Mouse (Mus musculus): ENCODE data around the gene Fam234b.

The Fam234b gene

DNA sequence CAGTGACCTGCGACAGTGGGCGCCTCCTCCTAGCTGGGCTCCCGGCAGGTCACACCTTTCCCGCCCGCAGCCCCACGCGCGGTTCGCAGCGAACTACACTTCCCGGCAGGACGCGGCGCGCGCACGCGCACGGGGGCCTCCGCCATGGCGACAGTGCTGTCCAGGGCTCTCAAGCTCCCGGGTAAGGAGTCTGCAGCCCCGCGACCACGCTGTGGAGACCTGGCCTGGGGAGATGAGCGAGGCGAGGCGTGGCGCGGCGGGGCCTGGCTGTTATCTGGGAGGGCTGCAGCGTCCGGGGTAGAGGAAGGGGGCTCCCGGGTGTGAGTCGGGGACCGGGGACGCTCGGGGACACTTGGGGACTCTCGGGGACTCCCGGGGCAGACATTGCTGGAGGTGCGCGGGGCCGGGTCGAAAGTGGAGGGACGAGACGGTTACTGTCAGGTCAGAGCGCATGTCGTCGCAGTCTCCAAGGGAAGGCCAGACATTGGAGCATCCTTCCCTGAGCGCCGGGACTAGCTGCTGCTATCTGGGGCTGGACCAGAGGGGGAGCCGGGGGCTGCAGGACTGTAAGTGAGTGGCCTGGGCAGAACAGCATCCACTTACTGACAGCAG, at the start of gene Fam234b, which contains the start of gene Hebp1:
Fam234b (plus strand) TSS at position 57 of the 612 bp plus-strand sequence.
Hebp1 (minus strand) TSS at position 102 of the 612 bp plus-strand sequence.
- under 1% methylated on average over 52 of the region's 52 CpGs for WGBS

DNA sequence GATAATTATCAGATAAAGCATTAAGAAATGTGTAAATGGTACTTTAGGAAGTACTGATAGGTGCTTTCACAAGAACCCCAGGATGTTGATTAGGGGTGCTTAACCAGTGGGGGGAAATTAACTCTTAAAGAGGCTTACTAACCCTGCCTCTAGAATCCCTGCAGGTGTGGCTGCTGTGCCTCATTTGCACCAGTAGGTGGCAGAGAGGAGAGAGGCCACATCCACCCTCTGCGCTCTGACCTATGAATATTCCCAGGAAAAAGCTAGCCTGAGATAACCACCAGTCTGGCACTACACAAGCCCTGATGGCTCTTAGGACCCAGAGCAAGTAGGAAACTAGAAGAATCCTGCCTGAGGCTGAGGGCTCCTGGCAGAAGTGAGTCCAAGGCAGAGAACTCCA, 49.3 kb upstream of the Fam234b start:
- WGBS: 43% methylated on average over 1 of the region's 1 CpGs

DNA sequence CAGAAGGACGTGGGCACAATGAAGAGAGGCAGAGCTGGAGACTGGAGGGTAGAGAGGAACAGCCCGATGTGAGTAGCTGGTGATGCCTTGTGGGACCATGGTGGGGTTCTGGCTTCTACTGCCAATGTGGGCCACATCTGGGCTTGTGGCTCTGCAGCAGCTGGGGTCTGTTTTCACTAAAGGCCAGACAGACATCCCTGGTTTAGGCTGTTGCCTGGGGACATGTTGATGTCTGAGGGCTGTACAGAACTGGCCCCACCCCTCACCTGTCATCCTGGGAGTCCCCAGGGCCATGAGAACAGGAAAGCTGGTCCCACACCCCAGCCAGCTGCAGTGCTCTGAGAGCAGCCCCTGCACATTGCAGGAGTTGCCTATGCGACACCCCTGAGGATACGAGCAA, 48.6 kb upstream of the Fam234b start:
- 87% methylated on average over 4 of the region's 4 CpGs for WGBS

DNA sequence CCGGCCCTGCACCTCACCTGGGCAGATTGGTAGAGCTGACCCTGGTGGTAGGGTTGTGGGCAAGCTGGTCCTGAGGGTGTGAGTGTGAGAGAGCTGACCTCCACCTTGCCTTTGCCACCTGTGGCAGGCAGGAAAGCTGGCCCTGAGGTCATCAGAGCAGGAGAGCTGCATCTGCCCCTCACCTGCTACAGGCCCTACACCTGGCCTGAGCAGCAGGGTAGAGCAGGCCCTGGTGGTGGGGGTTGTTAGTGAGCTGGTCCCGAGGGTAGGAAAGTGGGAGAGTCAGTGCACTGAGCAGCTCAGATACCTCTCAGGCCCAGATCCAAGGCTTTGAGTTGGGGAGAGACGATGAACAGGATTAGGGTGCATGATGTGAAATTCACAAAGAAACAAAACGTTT, 48.1 kb upstream of the Fam234b start:
- WGBS: 67% methylated on average over 4 of the region's 4 CpGs

DNA sequence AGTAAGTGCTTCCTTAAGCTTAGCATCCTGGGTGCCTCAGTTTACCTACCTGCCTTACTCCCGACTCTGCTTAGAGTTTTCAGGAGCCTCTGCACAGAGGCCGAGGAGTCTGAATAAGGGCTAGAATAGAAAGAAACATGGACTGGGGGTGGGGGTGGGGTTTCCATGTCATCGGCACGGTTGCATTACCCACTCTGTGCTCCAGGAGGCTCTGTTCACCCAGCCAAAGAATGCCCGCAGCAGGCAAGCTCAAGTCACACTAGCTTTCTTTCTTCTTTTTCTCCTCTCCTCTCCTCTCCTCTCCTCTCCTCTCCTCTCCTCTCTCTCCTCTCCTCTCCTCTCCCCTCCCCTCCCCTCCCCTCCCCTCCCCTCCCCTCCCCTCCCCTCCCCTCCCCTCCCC, 47.5 kb upstream of the Fam234b start:
- 19% methylated on average over 5 of the region's 5 CpGs for WGBS

DNA sequence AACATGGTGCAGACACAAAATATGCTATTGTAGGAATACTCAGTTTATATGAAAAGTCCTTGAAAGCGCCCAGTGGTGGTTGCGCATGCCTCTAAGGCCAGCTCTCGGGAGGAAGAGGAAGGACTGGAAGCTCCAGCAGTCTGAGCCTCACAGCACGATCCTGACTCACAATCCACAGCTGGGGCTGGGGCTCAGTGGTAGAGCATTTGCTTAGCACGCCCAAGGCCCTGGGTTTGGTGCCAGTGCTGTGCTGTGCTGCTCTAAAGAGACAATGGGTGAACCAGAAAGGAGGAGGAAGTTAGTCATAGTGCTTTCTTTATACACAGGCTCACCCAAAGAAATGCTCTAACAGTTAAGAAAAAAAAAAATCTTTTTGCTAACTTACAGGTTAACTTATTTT, 44.1 kb upstream of the Fam234b start:
- WGBS: 49% methylated on average over 5 of the region's 5 CpGs

DNA sequence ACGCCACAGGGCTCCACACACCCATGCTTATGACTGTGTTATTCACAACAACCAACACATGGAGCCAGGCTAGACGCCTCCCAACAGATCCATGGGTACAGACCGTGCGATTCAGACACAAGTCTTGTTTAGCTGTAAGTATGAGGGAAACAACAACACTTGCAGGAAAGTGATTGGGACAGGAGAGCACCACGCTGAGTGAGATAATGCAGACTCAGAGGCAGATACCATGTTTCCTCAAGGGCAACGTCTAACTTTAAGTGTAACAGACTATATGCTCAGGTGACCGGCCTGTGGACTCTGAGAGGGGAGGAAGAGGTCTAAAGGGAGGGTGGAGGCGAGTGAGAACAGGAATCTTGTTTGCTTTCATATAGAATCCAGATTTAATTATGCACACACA, 41.2 kb upstream of the Fam234b start:
- WGBS: 79% methylated on average over 8 of the region's 8 CpGs

DNA sequence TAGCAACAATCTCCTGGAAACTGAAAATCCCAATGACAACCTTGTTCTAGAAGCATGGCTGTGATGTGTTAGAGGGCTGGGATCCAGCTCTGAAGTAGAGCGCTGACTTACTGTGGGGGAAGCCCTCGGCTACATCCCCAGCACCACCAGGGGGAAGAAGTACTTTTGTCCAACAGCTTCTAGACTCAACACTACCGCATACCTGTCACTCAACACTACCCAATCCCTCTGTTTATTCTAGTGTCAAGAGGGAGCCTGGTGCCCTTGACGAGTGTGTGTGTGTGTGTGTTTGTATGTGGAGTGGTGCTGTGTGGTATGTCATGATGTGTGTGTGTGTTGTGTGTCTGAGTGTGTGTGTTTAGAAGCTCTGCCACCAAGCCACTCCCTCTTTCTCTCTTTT, 40.3 kb upstream of the Fam234b start:
- WGBS: 80% methylated on average over 4 of the region's 4 CpGs

DNA sequence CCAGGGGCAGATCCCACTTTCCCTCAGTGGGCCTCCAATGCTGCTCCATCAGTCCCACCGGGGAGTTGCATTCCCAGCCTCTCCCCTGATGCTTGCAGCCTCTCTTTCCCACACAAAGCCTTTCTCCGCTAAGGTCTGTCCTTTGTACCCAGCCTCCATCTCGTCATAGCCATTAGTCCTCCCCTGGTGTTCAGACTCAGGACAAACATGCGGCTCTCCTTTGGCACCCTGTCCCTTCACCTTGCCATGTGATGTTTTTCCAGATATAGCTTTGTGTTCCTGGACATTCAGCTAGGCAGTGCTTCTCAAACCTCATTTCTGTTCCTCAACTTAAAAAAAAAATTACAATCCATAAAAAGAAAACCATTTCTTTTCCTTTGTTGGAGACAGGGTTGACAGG, 39.3 kb upstream of the Fam234b start:
- 67% methylated on average over 4 of the region's 4 CpGs for WGBS

DNA sequence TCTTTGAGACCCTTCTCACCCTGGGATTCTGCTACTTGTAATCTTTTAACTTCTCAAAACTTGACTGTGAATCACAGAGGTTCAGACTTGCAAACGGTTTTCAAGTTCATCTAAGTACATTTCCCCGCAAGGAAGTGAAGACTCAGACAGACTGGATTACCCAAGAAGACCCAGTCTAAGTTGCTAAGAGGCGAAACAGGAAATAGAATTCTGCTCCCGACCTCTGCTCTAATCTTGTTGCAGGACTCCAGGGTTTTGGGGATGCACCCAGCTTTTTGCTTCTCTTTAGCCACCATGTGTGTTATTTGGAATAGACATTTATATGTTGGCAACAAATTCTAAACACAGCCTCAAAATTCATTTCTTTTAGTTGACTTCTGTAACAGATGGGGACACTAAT, 36.4 kb upstream of the Fam234b start:
- 70% methylated on average over 4 of the region's 4 CpGs for WGBS

DNA sequence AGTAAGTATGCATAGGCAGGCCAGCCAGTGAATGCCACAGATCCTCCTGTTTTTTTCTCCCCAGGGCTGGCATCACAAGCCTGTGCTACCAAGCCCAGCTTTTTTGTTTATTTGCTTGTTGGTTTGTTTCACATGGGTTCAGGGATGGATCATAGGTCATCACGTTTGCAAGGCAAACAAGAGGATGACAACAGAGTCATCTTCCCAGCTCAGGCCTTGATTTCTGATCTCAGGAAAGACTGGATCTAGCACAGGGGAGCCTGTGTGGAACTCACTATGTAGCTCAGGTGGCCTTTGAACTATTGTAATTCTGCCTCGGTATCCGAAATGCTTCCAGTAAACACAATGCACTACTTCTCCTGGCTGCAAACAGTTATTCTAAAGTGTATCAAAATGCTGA, 35.5 kb upstream of the Fam234b start:
- WGBS: 88% methylated on average over 3 of the region's 3 CpGs

DNA sequence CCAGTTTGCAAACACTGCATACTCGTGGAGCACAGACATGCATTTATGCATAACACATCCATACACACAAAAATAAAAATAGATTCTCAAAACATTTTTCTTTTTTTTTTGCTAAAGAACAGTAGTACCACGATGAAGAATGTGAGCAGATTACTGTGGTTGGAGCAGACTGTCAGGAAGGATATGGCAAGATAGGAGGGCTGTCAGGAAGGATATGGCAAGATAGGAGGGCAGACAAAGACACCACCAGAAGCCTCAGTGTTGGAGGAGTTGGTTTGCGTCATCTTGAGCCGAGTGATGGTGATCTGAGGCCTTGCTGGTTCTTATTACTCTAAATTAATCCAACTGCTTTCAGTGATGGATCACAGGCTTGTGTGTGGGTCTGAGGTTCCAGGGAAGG, 34.9 kb upstream of the Fam234b start:
- WGBS: 65% methylated on average over 4 of the region's 4 CpGs

DNA sequence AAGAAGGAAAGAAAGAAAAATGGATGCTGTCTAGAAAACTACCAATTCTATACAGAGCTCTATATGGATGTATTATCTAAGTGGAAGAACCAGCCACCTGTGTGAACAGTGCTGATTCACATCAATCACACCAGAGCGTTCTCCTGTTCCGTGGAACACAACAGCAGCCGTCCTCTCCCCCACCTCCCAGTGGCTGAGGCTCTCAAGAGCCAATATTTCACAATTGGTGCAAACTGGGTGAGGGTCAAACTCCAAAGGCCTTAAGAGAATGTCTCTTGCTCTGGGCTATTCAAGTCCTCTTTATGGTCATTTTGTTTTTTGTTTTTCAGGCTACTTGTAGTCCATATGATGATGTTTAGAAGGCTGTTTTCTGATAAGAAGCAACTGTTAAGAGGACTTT, 32.6 kb upstream of the Fam234b start:
- WGBS: 88% methylated on average over 3 of the region's 3 CpGs

DNA sequence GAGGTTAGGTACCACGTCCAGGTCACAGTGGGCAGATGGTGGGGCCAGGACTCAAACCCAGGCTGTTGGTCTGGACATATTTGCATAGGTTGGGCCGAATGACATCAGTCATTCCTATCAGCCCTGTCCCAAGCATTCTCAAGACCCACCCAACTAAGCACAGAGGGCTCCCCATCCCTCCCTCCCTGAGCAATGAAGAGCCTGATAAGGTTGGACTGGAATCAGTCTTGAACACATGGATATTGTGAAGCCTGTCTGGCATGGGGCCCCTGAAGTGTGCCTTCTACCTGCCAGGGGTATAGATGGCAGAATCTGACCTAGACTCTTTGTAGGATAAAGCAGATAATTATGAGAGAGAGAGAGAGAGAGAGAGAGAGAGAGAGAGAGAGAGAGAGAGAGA, 32.1 kb upstream of the Fam234b start:
- 91% methylated on average over 2 of the region's 2 CpGs for WGBS

DNA sequence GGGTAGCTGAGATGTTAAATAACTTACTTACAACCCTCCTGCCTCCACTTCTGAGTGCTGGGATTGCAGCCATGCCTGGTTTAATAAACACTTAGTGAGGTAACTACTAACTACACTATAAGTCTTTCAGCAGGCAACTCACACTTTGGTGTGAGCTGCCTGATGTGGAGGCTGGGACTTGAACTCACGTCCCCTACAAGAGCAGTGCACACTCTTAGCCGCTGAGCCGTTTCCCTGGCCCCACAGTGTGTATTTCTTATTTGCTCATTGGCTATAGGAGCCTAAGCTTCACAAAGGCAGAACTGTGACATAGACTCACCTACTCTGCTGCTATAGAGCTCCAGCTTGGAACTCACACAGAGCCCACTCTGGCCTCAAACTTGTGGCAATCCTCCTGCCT, 31.5 kb upstream of the Fam234b start:
- 89% methylated on average over 3 of the region's 3 CpGs for WGBS

DNA sequence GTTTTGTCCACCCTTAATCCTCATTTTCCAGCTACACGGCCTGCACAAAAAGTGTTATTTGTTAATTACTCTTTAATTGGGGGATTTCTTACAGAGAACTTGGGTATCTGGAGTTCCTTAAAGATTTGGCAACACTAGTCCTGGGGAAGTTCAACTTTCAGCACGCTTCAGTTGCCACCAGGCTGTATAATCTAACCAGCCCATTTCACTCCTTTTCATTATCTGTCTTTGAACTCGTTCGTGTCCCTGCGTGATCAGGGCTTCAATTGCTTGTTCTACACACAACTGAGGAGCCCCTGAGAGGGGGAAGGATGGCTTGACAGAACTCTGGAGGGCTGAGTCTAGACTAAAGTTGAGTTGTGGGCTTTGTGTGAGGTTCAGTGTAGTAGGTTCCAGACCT, 31.1 kb upstream of the Fam234b start:
- 68% methylated on average over 5 of the region's 5 CpGs for WGBS

DNA sequence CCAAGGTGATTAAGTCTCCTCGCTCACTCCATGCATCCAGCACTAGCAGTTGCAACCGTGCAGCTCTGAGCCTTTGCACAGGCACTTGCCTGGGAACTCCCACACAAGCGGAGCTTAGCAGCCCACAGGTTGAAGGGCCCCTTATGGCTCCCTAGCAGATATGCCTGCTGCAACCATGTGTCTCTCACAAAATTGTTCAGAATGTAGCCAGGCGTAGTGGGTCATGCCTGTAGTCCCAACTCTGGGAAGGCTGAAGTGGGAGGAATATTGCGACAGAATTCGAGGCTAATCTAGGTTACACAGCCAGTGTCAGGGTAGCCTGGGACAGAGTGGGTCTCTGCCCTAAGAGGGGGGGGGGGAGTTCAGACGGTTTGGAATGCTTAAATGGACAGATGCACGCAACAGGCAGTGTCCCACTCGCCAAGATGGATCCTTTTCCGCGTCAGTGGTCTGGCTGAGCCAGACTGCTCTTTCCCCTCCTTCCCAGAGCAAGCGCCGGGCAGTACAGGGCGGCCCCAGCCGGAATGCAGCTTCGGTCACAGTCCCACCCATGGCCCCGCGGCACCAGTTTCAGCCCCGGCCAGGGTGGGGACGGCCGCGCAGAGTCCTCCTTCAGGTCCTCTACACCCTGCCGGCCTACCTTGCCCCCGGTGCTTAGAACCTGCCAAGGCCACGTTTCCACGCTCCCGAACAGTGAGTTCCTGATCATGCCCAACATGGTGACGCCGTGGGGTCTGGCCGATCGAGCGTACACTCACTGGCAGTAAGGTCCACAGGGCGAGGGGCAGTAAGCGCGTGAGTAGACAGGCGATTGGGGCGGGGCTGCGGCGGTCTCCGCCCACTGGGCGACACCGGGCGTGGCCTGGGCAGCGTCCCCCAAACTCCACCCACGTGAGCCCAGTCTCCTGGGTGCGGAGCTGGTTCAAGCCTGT, 30.1 kb upstream of the Fam234b start:
- WGBS: 4% methylated on average over 46 of the region's 46 CpGs

DNA sequence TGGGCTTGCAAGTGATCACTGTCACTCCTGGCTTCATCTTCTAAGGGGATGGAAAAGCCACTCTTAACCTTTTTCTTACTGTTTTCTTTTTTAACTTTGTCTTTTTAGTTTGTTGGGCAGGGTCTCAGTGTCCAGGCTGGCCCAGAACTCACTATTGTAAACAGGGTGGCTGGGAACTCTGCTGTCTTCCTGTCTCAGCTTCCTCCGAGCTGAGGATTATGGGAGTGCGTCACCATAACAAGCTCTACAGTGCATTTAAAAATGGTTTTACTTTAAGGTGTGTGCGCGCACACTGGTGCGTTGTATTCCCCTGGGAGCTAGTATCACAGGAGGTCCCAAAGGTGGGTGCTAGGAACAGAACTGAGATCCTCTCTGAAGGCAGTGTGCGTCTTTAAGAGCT, 29.3 kb upstream of the Fam234b start:
- whole genome bisulfite sequencing: 88% methylated on average over 6 of the region's 6 CpGs

DNA sequence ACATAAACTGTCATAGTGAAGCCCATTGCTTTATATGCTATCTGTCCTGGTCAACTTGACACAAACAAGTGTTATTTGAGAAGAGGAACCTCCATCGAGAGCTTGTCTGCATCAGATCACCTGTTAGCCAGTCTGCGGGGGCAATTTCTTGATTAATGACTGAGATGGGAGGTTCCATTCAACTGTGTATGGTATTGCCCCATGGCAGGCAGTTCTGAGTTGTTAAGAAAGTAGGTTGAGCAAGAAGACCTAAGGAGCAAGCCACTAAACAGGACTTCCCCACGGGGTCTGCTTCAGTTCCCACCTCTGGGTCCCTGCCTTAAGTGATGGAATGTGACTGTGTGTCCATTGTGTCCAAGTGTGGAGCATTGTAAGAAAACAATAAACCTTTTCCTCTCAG, 28.5 kb upstream of the Fam234b start:
- WGBS: 92% methylated on average over 3 of the region's 3 CpGs

DNA sequence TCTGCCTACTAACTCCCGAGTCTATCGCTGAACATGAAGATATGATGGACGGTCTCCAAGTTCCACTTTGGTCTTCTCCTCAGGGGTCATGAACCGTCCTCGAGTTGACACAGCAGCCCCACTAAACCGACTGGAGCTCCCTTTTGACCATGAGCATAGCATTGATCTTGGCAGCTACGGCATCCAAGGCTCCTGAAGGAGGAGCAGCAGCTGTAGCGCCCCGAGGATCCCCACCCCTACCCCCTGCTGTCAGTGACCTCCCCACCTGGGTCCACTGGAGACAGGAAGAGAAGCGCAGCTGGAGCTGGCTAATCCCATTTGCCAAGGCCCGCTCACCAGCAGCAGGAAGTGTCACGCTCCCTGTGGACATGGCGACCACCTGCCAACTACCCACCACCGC, 26.0 kb upstream of the Fam234b start:
- WGBS: 77% methylated on average over 14 of the region's 14 CpGs

DNA sequence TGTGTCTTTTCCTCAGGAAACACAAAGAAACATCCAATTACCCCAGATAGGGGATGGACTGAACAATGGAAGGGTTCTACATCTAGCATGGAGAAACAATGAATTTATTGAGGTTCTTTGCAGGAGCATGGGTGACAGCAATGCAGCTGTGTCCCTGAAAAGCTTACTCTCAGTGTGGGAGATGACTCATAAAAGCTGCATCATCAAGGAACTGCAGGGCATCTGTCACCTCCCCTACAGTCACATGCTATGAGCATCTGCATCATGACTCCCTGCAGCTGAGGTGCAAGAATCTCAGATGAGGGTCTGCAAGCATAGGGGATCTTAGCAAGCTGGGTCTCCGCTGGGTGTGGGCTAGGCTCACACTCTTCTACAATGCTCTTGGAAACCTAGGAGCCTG, 22.8 kb upstream of the Fam234b start:
- 87% methylated on average over 1 of the region's 1 CpGs for WGBS

DNA sequence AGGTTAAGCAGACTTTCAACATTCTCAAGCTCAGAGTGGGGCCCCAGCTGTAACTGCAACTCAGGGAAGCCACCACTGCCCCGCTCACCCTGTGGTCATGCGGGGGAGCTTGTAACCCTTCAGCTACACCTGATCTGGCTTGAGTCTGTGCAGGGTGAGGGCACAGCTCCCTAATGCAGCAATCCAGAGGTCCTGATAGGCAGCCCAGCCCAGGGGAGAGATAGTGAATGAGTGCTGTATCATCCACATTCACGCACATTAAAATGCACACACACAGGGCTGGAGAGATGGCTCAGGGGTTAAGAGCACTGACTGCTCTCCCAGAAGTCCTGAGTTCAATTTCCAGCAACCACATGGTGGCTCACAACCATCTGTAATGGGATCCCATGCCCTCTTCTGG, 19.2 kb upstream of the Fam234b start:
- 68% methylated on average over 3 of the region's 3 CpGs for WGBS

DNA sequence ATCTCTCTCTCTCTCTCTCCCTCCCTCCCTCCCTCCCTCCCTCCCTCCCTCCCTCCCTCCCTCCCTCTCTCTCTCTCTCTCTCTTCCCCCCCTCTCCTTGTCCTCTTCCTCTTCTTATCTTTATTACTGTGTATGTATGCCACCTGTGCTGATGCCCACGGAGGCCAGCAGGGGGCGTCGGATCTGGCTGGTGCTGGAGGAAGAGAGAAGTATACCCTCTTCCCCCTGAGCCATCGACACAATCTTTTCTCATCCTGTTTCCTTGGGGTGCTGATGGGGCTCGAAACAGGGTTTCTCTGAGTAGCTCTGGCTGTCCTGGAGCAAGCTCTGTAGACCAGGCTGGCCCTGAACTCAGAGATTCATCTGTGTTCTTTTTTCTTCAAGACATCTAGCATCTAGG, 14.9 kb upstream of the Fam234b start:
- WGBS: 61% methylated on average over 5 of the region's 5 CpGs
